Mouse (Mus musculus) C3H10T1/2 (cell line): ENCODE results near the gene Crls1. TPM values are rescaled to one million over a fixed set of nuclear protein-coding genes. Genes with fewer than 3 reads are reported as not detected.

ENCODE experiments used
- polyA plus RNA-seq, 2 experiments: library from polyadenylated mRNA; unstranded; fragments of >200 nt; fragmentation: generic; extraction: Trizol; gene quantifications; one replicate each; pipeline ENCODE4 v1.2.1; 2012; ENCODE audit warnings: missing spikeins in 2 of 2

Crls1 gene
- 10 to 100 TPM in 1 of 2 experiments, 1 to 10 TPM in 1; 8.5 to 14.0 TPM for polyA plus RNA-seq

GRCm38 (mm10) chr2:132846407-132847358 is at the start of gene Crls1:
TSS of gene Crls1 (plus strand) at chr2:132846666.

DNA sequence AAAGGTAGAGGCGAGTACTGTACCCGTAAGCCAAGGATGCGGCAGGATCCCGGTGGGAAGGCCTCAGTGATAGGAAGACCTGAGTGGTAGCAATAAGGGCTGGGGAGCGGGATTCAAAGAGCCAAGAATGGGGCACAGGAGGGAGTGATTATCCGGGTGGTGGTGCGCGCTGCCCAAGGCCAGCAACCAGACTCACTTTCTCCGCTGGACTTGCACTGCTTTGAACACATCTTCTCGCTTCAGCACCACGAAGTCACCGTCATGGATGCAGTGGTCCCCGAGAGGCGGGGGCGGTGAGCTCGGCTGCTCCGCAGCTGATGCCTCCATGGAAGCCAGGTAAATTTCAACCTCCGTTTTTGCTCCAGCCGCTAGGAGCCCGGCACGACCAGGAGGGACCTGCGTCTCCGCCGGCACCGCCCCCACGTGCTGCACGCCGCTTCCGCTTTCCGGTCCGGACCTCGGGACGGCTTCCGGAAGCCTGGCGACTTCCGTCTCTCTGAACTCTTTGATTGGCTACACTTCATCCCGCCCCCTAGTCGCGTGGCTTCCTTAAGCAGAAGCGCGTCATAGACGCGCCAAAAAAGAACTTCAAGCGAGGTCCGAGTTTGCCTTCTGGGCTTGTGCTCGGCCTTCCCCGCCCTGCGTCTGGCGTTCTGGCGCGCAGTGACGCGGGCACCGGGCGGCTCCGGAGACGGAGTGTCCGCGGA is 30.7 kb upstream of the Crls1 start, which contains the start of the genes Trmt6 and Mcm8:
Gene Trmt6 (minus strand): TSS at position 448 of the 707 bp plus-strand sequence.
Gene Mcm8 (plus strand): TSS at position 534 of the 707 bp plus-strand sequence.

DNA sequence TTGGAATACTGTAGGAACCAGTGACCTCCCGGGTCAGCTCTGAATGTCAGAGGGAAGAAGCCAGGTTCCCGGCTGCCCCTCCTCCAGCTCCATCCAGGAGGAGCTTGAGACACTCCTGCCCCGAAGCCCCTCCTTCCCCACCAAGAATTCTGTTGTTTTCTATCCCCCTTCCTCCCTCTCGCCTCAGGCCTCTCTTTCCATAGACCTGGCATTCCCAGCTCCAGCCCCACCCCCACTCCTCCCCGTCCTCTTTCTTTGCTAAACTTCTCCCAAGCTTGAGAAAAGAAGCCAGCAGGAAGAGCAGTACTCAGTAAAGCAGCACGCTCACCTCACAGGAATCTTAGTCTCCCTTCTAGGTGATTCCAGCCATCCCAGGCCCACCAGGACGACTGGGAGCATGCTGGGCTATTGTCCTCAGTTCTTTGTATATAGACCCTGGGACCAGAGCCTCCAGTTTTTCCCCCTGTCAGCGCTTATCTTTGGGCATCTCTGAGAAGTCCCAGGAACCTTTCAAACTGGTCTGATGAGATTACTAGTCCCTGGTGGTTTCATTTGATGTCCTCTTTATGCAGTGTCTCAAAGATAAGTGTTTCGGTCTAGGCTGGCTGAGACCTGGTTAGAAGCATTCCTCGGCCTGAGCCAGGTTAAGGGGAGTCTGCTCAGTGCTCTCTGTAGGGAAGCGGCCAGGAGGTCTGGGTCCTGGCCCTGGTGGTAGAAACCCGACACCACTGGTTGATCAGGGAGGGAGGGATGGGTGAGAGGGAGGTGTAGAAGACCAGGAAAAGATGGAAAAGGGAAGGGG is 34.6 kb downstream of the Crls1 start, which contains the start of gene Lrrn4:
Gene Lrrn4 (minus strand): TSS at position 48 of the 802 bp plus-strand sequence.

Other genes with a start within 250 kb of the Crls1 start
- gene Shld1, start 159.7 kb upstream of the Crls1 start, polyA plus RNA-seq: 1 to 10 TPM; 4.0 to 7.8 TPM
- gene Chgb, start 65.4 kb upstream of the Crls1 start, polyA plus RNA-seq: under 1 TPM in 1 of 2 experiments, not detected in 1; 0.01 TPM
- gene Trmt6, start 30.6 kb upstream of the Crls1 start, polyA plus RNA-seq: 1 to 10 TPM; 2.3 to 4.5 TPM
- 1 to 10 TPM in 1 of 2 experiments, under 1 TPM in 1; 0.13 to 1.8 TPM for gene Mcm8, start 30.5 kb upstream of the Crls1 start, polyA plus RNA-seq
- gene Lrrn4, start 34.2 kb downstream of the Crls1 start, polyA plus RNA-seq: under 1 TPM in 1 of 2 experiments, not detected in 1; 0.01 TPM
- not detected for gene Fermt1, start 99.2 kb downstream of the Crls1 start, polyA plus RNA-seq